8 mouse cellular contexts compared by ENCODE assay signal in genomic region chr5:135835981-135836380, GRCm38 (mm10). TPM values are rescaled to one million over a fixed set of nuclear protein-coding genes. Genes with fewer than 3 reads are reported as not detected.
DNase-seq lines count a peak whose midpoint lies in the region; ATAC-seq and TF ChIP-seq lines count a peak whose summit lies in the region.

No protein-coding gene starts in this region.

- H3K9me3 ChIP-seq in lung, embryonic 14.5 days (ENCODE audit: low read depth, low read length) = no peaks in the 10 kb centered on the region
- H3K9me3 ChIP-seq in embryonic facial prominence, embryonic 14.5 days (ENCODE audit: control insufficient read depth, low read length) = no peaks in the 10 kb centered on the region
- H3K9me3 ChIP-seq in kidney, embryonic 14.5 days (ENCODE audit: control insufficient read depth, low read length) = no peaks in the 10 kb centered on the region

- H3K4me3 ChIP-seq in lung, embryonic 14.5 days (ENCODE audit: low read depth, low read length) = no peak overlapping the region
- no peak overlapping the region for H3K4me3 ChIP-seq in embryonic facial prominence, embryonic 14.5 days (ENCODE audit: low read depth, low read length)
- peak overlapping the region; percentile 52; the same call in 1 of the 2 replicates for H3K4me3 ChIP-seq in kidney, embryonic 14.5 days (ENCODE audit: low read length)

- H3K9ac ChIP-seq in lung, embryonic 14.5 days = no peak overlapping the region
- H3K9ac ChIP-seq in embryonic facial prominence, embryonic 14.5 days (ENCODE audit: low read depth, low read length) = no peak overlapping the region
- no peak overlapping the region for H3K9ac ChIP-seq in kidney, embryonic 14.5 days (ENCODE audit: low read depth, low read length)

- ATAC-seq in lung, embryonic 14.5 days (ENCODE audit: insufficient read depth) = 0 out of 2 replicates have a peak, but pooled peaks have one; percentile 16
- no peak for ATAC-seq in embryonic facial prominence, embryonic 14.5 days (ENCODE audit: low read depth)
- ATAC-seq in kidney, embryonic 14.5 days (ENCODE audit: low FRiP score, low TSS enrichment) = no peak

- peaks cover 7% of the 10 kb centered on the region; the same call in 1 of the 2 replicates for H3K27me3 ChIP-seq in lung, embryonic 14.5 days (ENCODE audit: insufficient read depth, low read length)
- peaks cover 12% of the 10 kb centered on the region for H3K27me3 ChIP-seq in embryonic facial prominence, embryonic 14.5 days (replicated peaks; ENCODE audit: control insufficient read depth, insufficient read depth, low read length)
- no peaks in the 10 kb centered on the region for H3K27me3 ChIP-seq in kidney, embryonic 14.5 days (ENCODE audit: control insufficient read depth, insufficient read depth, low read length)

- H3K4me1 ChIP-seq in lung, embryonic 14.5 days (ENCODE audit: insufficient read depth) = no peaks in the 10 kb centered on the region
- peaks cover 8% of the 10 kb centered on the region for H3K4me1 ChIP-seq in embryonic facial prominence, embryonic 14.5 days (ENCODE audit: control insufficient read depth, insufficient read depth, low read length)
- 0 out of 2 replicates have a peak, but pooled peaks cover 5% of the 10 kb centered on the region for H3K4me1 ChIP-seq in kidney, embryonic 14.5 days (ENCODE audit: control insufficient read depth, insufficient read depth, low read length)

- WGBS in lung, embryonic 14.5 days = 20% methylated on average over 12 of the region's 12 CpGs
- WGBS in embryonic facial prominence, embryonic 14.5 days = 29% methylated on average over 12 of the region's 12 CpGs
- 18% methylated on average over 12 of the region's 12 CpGs for WGBS in kidney, embryonic 14.5 days

- H3K36me3 ChIP-seq in lung, embryonic 14.5 days (ENCODE audit: insufficient read depth) = no peaks in the 10 kb centered on the region
- no peaks in the 10 kb centered on the region for H3K36me3 ChIP-seq in embryonic facial prominence, embryonic 14.5 days (ENCODE audit: control insufficient read depth, insufficient read depth, low read length)
- no peaks in the 10 kb centered on the region for H3K36me3 ChIP-seq in kidney, embryonic 14.5 days (ENCODE audit: control insufficient read depth, insufficient read depth, low read length)

- no peak for TF ChIP-seq CTCF in lung, embryonic 14.5 days (IDR thresholded peaks at IDR 0.05; ENCODE audit: low read depth)

- peak overlapping the region; percentile 90; the same call in 1 of the 2 replicates for H3K4me2 ChIP-seq in lung, embryonic 14.5 days
- peak overlapping the region; percentile 93; the same call in 1 of the 2 replicates for H3K4me2 ChIP-seq in embryonic facial prominence, embryonic 14.5 days (ENCODE audit: low read depth, low read length)
- peak overlapping the region; percentile 92 for H3K4me2 ChIP-seq in kidney, embryonic 14.5 days (replicated peaks; ENCODE audit: low read depth, low read length)

- DNase-seq in lung, embryonic 14.5 days = no peak
- DNase-seq in lung, postnatal 25 days (ENCODE audit: low spot score) = no peak
- DNase-seq in embryonic facial prominence, embryonic 14.5 days (ENCODE audit: low spot score) = no peak
- peak; percentile 36 for DNase-seq in retina, postnatal 1 day
- DNase-seq in embryo, embryonic 9.5 days (ENCODE audit: extremely low spot score) = no peak
- DNase-seq in left cerebral cortex, adult 9 months (ENCODE audit: low spot score in 2 of 2) = no peak
- no peak for DNase-seq in ovary, postnatal 10 days (ENCODE audit: low spot score)

- H3K27ac ChIP-seq in lung, embryonic 14.5 days (ENCODE audit: low read depth) = no peak overlapping the region
- H3K27ac ChIP-seq in embryonic facial prominence, embryonic 14.5 days (replicated peaks; ENCODE audit: low read depth, low read length) = no peak overlapping the region
- H3K27ac ChIP-seq in kidney, embryonic 14.5 days (ENCODE audit: low read depth, low read length) = no peak overlapping the region

RNA-seq across cellular contexts. Expression of gene Srrm3, which starts 29.3 kb away (rescaled TPM):
- 0.17 and 0.38 TPM in 2 replicates for polyA plus RNA-seq in lung, embryonic 14.5 days (2014; fragmentation: Nextera tagmentation; extraction: Ambion mirVana)
- polyA plus RNA-seq in embryonic facial prominence, embryonic 14.5 days (2014; fragmentation: Nextera tagmentation; extraction: Ambion mirVana) = 1.1 and 1.5 TPM in 2 replicates
- polyA plus RNA-seq in kidney, embryonic 14.5 days (2014; fragmentation: Nextera tagmentation; extraction: Ambion mirVana) = 0.09 and 0.11 TPM in 2 replicates

RNA-seq across cellular contexts. Expression of gene Hspb1, which starts 51.7 kb away (rescaled TPM):
- 62.8 and 68.1 TPM in 2 replicates for polyA plus RNA-seq in lung, embryonic 14.5 days (2014; fragmentation: Nextera tagmentation; extraction: Ambion mirVana)
- 365 and 522 TPM in 2 replicates for polyA plus RNA-seq in embryonic facial prominence, embryonic 14.5 days (2014; fragmentation: Nextera tagmentation; extraction: Ambion mirVana)
- polyA plus RNA-seq in kidney, embryonic 14.5 days (2014; fragmentation: Nextera tagmentation; extraction: Ambion mirVana) = 32.4 and 36.9 TPM in 2 replicates

RNA-seq across cellular contexts. Expression of gene Mdh2, which starts 57.7 kb away (rescaled TPM):
- polyA plus RNA-seq in lung, embryonic 14.5 days (2014; fragmentation: Nextera tagmentation; extraction: Ambion mirVana) = 464 and 470 TPM in 2 replicates
- 481 and 483 TPM in 2 replicates for polyA plus RNA-seq in embryonic facial prominence, embryonic 14.5 days (2014; fragmentation: Nextera tagmentation; extraction: Ambion mirVana)
- polyA plus RNA-seq in kidney, embryonic 14.5 days (2014; fragmentation: Nextera tagmentation; extraction: Ambion mirVana) = 429 and 590 TPM in 2 replicates

RNA-seq across cellular contexts. Expression of gene Styxl1, which starts 57.8 kb away (rescaled TPM):
- not detected in 2 replicates for polyA plus RNA-seq in lung, embryonic 14.5 days (2014; fragmentation: Nextera tagmentation; extraction: Ambion mirVana)
- polyA plus RNA-seq in embryonic facial prominence, embryonic 14.5 days (2014; fragmentation: Nextera tagmentation; extraction: Ambion mirVana) = 0.54 and 0.90 TPM in 2 replicates
- 0.19 and 0.72 TPM in 2 replicates for polyA plus RNA-seq in kidney, embryonic 14.5 days (2014; fragmentation: Nextera tagmentation; extraction: Ambion mirVana)
